Mouse (Mus musculus) heart, adult 2 months (tissue): ENCODE measurements around the gene Rnf187.

Experiments
- CTCF ChIP-seq: fragments of 200-600 bp; IDR thresholded peaks from 2 replicates; pipeline ENCODE4 v1.8.1; 2022; ENCODE audit warnings: antibody characterized with exemption, mild to moderate bottlenecking, moderate library complexity
- POLR2A ChIP-seq: fragments of 200-500 bp; IDR thresholded peaks from 2 replicates; pipeline ENCODE4 v1.6.1; 2011; ENCODE audit warnings: mild to moderate bottlenecking, low read depth, low read length, control low read depth; ENCODE audit not compliant: insufficient read depth

GRCm38 (mm10) chr11:58917745-58918366, 20.9 kb downstream of the Rnf187 start, which contains the start of gene Btnl10:
- TF ChIP-seq CTCF (no peak), POLR2A (no peak)
